Comparison of ENCODE assay signal across 23 mouse cellular contexts in genomic region chr2:129384272-129384660, GRCm38 (mm10). TPM values are rescaled to one million over a fixed set of nuclear protein-coding genes. Genes with fewer than 3 reads are reported as not detected.
DNase-seq lines count a peak whose midpoint lies in the region; ATAC-seq and TF ChIP-seq lines count a peak whose summit lies in the region.
"Had no signal": no experiment of that assay in that cellular context is flagged by ENCODE, and none has a peak within 500 bp of the region (broad histone marks: within the 10 kb centered on the region; RNA-seq: fewer than 3 reads in every experiment).

No protein-coding gene starts in this region.

- no peak for TF ChIP-seq CTCF in heart, postnatal 0 days (IDR thresholded peaks at IDR 0.05; ENCODE audit: low read depth)

- no peak for ATAC-seq in heart, embryonic 15.5 days (replicated peaks; ENCODE audit: insufficient number of reproducible peaks, insufficient read depth, low FRiP score, low read depth)
- ATAC-seq in heart, postnatal 0 days (ENCODE audit: insufficient read depth, low read depth) = peak; percentile 31
- ATAC-seq: activated CD4-positive, CD25-positive, alpha-beta regulatory T cell, adult 4 months; forebrain, embryonic 14.5 days; hindbrain, embryonic 16.5 days; inflammation-experienced regulatory T-cells, adult 6 months; intestine, postnatal 0 days; Patski had no signal

- intact Hi-C loops in heart, postnatal 25 days (cut with DNase I) = no loop called here
- intact Hi-C loops in heart, postnatal 10 days (cut with DNase I) = loop anchor here (5.0 kb wide), 1 partner anchor 87 kb away; the partner anchor contains the start of gene Ckap2l

- WGBS in heart, embryonic 10.5 days = 79% methylated on average over 8 of the region's 8 CpGs
- WGBS in heart, embryonic 15.5 days = 71% methylated on average over 8 of the region's 8 CpGs
- WGBS in heart, postnatal 0 days = 62% methylated on average over 8 of the region's 8 CpGs

- TF ChIP-seq EP300 in heart, postnatal 0 days (IDR thresholded peaks at IDR 0.05; ENCODE audit: low read depth) = no peak; the same call in 1 of the 2 replicates

- no peaks in the 10 kb centered on the region for H3K36me3 ChIP-seq in heart, embryonic 10.5 days
- no peaks in the 10 kb centered on the region for H3K36me3 ChIP-seq in heart, embryonic 15.5 days
- no peaks in the 10 kb centered on the region for H3K36me3 ChIP-seq in heart, postnatal 0 days (replicated peaks; ENCODE audit: control insufficient read depth, insufficient read depth, low read length)
- H3K36me3 ChIP-seq: embryonic facial prominence, embryonic 15.5 days; forebrain, embryonic 10.5 days; hindbrain, embryonic 12.5 days had no signal

- H3K27ac ChIP-seq in heart, embryonic 10.5 days = peak overlapping the region; percentile 53; the same call in 1 of the 2 replicates
- H3K27ac ChIP-seq in heart, embryonic 15.5 days = peak overlapping the region; percentile 53
- H3K27ac ChIP-seq in heart, postnatal 0 days (ENCODE audit: low read depth) = peak overlapping the region; percentile 88
- H3K27ac ChIP-seq: embryonic facial prominence, embryonic 15.5 days; forebrain, embryonic 10.5 days; gastrocnemius, adult 2 months; hindbrain, embryonic 12.5 days had no signal

- DNase-seq in heart, embryonic 10.5 days (ENCODE audit: low spot score) = no peak
- DNase-seq in heart, postnatal 25 days (ENCODE audit: low spot score) = no peak
- DNase-seq in heart, postnatal 10 days = no peak
- DNase-seq in heart, postnatal 0 days (ENCODE audit: low spot score) = no peak
- peak; percentile 17 for DNase-seq in testis, postnatal 14 days (ENCODE audit: low spot score)
- DNase-seq: cerebellum, adult 11 months; cerebellum, adult 8-10 months; embryo, embryonic 11 days; gastrocnemius, adult 2 months; gastrocnemius, postnatal 25 days; kidney, adult 8-10 months had no signal

- peaks cover 7% of the 10 kb centered on the region; the same call in 1 of the 2 replicates for H3K4me1 ChIP-seq in heart, embryonic 10.5 days
- peaks cover 10% of the 10 kb centered on the region for H3K4me1 ChIP-seq in heart, embryonic 15.5 days (replicated peaks)
- H3K4me1 ChIP-seq in heart, postnatal 0 days (ENCODE audit: control insufficient read depth, insufficient read depth) = peaks cover 11% of the 10 kb centered on the region; the same call in 1 of the 2 replicates
- H3K4me1 ChIP-seq: embryonic facial prominence, embryonic 15.5 days; forebrain, embryonic 10.5 days; hindbrain, embryonic 12.5 days had no signal

- H3K4me2 ChIP-seq in heart, embryonic 15.5 days = no peak overlapping the region
- H3K4me2 ChIP-seq in heart, postnatal 0 days (ENCODE audit: low read depth, low read length) = no peak overlapping the region
- H3K4me2 ChIP-seq: embryonic facial prominence, embryonic 15.5 days; hindbrain, embryonic 12.5 days had no signal

- no peaks in the 10 kb centered on the region for H3K27me3 ChIP-seq in heart, embryonic 10.5 days (ENCODE audit: insufficient read depth, poor library complexity, severe bottlenecking)
- no peaks in the 10 kb centered on the region for H3K27me3 ChIP-seq in heart, embryonic 15.5 days
- no peaks in the 10 kb centered on the region for H3K27me3 ChIP-seq in heart, postnatal 0 days (ENCODE audit: control insufficient read depth, insufficient read depth, low read length)
- H3K27me3 ChIP-seq: CH12.LX; embryonic facial prominence, embryonic 15.5 days; hindbrain, embryonic 12.5 days had no signal

- H3K9ac ChIP-seq in heart, embryonic 15.5 days = no peak overlapping the region
- 0 out of 2 replicates have a peak overlapping the region, but pooled peaks have one; percentile 10 for H3K9ac ChIP-seq in heart, postnatal 0 days (replicated peaks; ENCODE audit: low read depth, low read length)
- H3K9ac ChIP-seq: embryonic facial prominence, embryonic 15.5 days; hindbrain, embryonic 12.5 days had no signal

- H3K9me3 ChIP-seq in heart, embryonic 10.5 days = no peaks in the 10 kb centered on the region
- H3K9me3 ChIP-seq in heart, embryonic 15.5 days (replicated peaks) = no peaks in the 10 kb centered on the region
- H3K9me3 ChIP-seq in heart, postnatal 0 days (replicated peaks; ENCODE audit: control insufficient read depth, low read length) = no peaks in the 10 kb centered on the region
- H3K9me3 ChIP-seq: embryonic facial prominence, embryonic 15.5 days; hindbrain, embryonic 12.5 days had no signal

- H3K4me3 ChIP-seq in heart, embryonic 10.5 days = no peak overlapping the region
- H3K4me3 ChIP-seq in heart, embryonic 15.5 days = no peak overlapping the region
- no peak overlapping the region for H3K4me3 ChIP-seq in heart, postnatal 0 days (ENCODE audit: low read depth, low read length)
- H3K4me3 ChIP-seq: embryonic facial prominence, embryonic 15.5 days; erythroblast, embryonic 14.5 days; forebrain, embryonic 10.5 days; gastrocnemius, adult 2 months; hindbrain, embryonic 12.5 days had no signal

RNA-seq across cellular contexts. Expression of gene Il1b, which starts 13.3 kb away (rescaled TPM):
- not detected in 2 replicates for polyA plus RNA-seq in heart, embryonic 10.5 days (2016; fragmentation: Nextera tagmentation; extraction: Ambion mirVana)
- not detected for total RNA-seq in heart, postnatal 25 days (2021)
- 0.39 and 0.51 TPM in 2 replicates for polyA plus RNA-seq in heart, embryonic 15.5 days (2015; fragmentation: Nextera tagmentation; extraction: Ambion mirVana)
- under 1 TPM; 0.25 to 0.34 TPM for total RNA-seq in heart, postnatal 10 days (2021)
- 0.62 TPM in 1 of 2 replicates, not detected in the other for total RNA-seq in heart, postnatal 0 days (2014; rRNA removed; ENCODE audit: low replicate concordance)
- polyA plus RNA-seq in heart, postnatal 0 days (2015; fragmentation: Nextera tagmentation; extraction: Ambion mirVana) = 0.27 and 0.71 TPM in 2 replicates
- total RNA-seq: gastrocnemius, adult 2 months; gastrocnemius, postnatal 25 days had no signal
- polyA plus RNA-seq: activated CD4-positive, CD25-positive, alpha-beta regulatory T cell, adult 4 months; erythroblast, embryonic 14.5 days; forebrain, embryonic 10.5 days; forebrain, embryonic 14.5 days; hindbrain, embryonic 12.5 days; hindbrain, embryonic 16.5 days; Patski had no signal
